In genomic region chr14:46328064-46328463, GRCm38 (mm10) we compare ENCODE assay signal across 22 mouse cellular contexts. TPM values are rescaled to one million over a fixed set of nuclear protein-coding genes. Genes with fewer than 3 reads are reported as not detected.
"Had no signal": no experiment of that assay in that cellular context is flagged by ENCODE, and none has a peak within 500 bp of the region (broad histone marks: within the 10 kb centered on the region; RNA-seq: fewer than 3 reads in every experiment).

No protein-coding gene starts in this region.

- ATAC-seq: liver, postnatal 0 days; lung, postnatal 0 days; midbrain, embryonic 13.5 days; midbrain, embryonic 15.5 days had no signal

- DNase-seq: liver, postnatal 0 days; lung, adult 2 months; lung, postnatal 14 days; lung, postnatal 36 days; right cerebral cortex, postnatal 25 days; right cerebral cortex, postnatal 4 days; spleen, adult 18-20 months; thymus, adult 18-20 months; thymus, postnatal 14 days; thymus, postnatal 36 days had no signal

- H3K9ac ChIP-seq: liver, postnatal 0 days; lung, embryonic 15.5 days; midbrain, embryonic 13.5 days; midbrain, embryonic 15.5 days; neural tube, embryonic 12.5 days had no signal

- H3K9me3 ChIP-seq: lung, embryonic 15.5 days; midbrain, embryonic 13.5 days; midbrain, embryonic 15.5 days; neural tube, embryonic 12.5 days had no signal

- H3K4me3 ChIP-seq: lung, embryonic 15.5 days; megakaryocyte, embryonic 14.5 days; midbrain, embryonic 13.5 days; midbrain, embryonic 15.5 days; neural tube, embryonic 12.5 days had no signal

- H3K4me1 ChIP-seq: lung, embryonic 15.5 days; megakaryocyte, embryonic 14.5 days; midbrain, embryonic 13.5 days; midbrain, embryonic 15.5 days; neural tube, embryonic 12.5 days had no signal

- H3K36me3 ChIP-seq: lung, embryonic 15.5 days; midbrain, embryonic 13.5 days; midbrain, embryonic 15.5 days; neural tube, embryonic 12.5 days had no signal

- H3K27me3 ChIP-seq: lung, embryonic 15.5 days; megakaryocyte, embryonic 14.5 days; midbrain, embryonic 13.5 days; midbrain, embryonic 15.5 days; neural tube, embryonic 12.5 days had no signal

- H3K27ac ChIP-seq: lung, embryonic 15.5 days; macrophage; midbrain, embryonic 13.5 days; midbrain, embryonic 15.5 days; neural tube, embryonic 12.5 days had no signal

- H3K4me2 ChIP-seq: lung, embryonic 15.5 days; midbrain, embryonic 11.5 days; midbrain, embryonic 13.5 days; midbrain, embryonic 15.5 days; neural tube, embryonic 12.5 days had no signal

RNA-seq across cellular contexts. Expression of gene Gm15217, which starts 51.1 kb away (rescaled TPM):
- polyA plus RNA-seq: liver, postnatal 0 days; macrophage; midbrain, embryonic 11.5 days; midbrain, embryonic 13.5 days; midbrain, embryonic 15.5 days; midbrain, postnatal 0 days; neural tube, embryonic 12.5 days; neural tube, embryonic 14.5 days; small intestine, adult 2 months; thymus, postnatal 0 days had no signal
